Mouse (Mus musculus) NIH3T3 (cell line): Measurements from ENCODE around the gene Lipc.

Experiments
- DNase-seq: peaks from one replicate; pipeline ENCODE4 v3.0.0-alpha.2; 2012; ENCODE audit warnings: low read depth

Lipc gene

DNA sequence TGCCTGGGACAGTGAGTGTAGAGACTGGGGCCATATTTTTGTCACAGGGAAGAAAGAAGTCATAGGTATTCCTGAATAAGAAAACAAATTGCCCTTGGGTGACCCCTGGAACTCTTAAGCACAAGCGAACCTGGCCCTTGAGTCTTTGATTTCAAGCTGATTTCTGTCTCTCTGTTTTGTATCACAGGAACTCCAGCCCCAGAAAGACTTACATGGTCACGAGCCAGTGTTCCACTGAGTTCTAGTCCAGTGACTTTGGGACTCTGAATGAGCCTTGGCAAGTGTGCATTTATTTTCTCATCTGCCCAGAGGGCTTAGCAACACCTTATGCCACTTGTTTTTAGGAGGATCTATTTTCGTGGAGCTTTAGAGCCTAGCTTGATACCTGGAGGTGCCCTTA, 5.7 kb upstream of the Lipc start:
- no peak for DNase-seq

DNA sequence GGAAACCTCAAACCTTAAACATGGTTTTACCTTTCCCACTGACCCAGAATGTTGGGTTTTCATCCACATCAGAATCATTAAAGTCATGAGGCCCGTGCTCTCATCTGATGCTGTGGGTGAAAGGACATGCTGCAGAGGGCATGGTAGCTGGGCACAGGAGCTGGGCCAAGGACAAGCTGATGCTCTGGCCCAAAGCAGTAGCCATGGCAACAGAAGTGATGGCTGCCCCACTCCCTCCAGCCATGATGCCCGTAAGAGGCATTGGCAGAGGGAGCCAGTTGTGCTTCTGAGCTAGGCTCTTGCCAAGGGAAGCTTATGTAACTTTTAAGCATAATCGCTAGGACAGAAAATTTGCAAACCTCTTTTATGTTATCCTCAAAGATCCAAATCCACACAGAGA, 2.2 kb upstream of the Lipc start:
- no peak for DNase-seq

DNA sequence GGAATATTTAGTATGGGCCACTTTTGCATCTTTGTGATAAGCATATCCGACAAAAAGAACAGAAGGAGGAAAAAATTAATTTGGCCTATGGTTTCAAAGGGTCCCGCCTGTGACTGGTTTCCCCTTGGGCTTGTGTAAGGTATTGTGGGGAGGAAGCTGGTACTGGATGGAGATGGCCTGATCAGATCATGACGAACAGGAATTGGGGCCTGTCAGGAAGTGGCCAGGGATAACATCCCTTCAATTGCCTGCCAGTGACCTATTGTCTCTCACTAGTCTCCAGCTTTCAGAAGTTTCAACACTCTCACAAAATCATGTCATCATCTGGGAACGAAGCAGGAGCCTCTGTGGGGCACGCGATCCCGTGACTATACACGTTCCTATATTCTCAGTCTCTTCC, 2.7 kb downstream of the Lipc start:
- no peak for DNase-seq

DNA sequence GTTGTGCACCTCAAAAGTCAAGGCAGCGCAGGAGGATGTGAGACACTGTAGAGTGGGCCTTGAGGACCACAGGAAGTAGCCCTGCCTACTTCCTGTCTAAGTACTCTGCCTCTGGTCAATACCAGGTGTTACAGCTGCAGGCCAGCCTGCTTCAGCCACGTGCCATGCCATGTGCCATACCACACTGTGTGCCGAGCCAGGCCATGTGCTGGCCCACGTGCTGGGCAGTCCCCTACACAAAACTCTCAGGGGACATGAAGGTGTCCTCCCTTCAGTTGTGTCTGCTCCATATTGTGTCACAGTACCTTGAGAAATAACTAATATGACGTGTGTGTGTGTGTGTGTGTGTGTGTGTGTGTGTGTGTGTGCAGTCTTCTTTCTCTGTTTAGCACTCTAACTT, 4.7 kb downstream of the Lipc start:
- DNase-seq, result no peak

DNA sequence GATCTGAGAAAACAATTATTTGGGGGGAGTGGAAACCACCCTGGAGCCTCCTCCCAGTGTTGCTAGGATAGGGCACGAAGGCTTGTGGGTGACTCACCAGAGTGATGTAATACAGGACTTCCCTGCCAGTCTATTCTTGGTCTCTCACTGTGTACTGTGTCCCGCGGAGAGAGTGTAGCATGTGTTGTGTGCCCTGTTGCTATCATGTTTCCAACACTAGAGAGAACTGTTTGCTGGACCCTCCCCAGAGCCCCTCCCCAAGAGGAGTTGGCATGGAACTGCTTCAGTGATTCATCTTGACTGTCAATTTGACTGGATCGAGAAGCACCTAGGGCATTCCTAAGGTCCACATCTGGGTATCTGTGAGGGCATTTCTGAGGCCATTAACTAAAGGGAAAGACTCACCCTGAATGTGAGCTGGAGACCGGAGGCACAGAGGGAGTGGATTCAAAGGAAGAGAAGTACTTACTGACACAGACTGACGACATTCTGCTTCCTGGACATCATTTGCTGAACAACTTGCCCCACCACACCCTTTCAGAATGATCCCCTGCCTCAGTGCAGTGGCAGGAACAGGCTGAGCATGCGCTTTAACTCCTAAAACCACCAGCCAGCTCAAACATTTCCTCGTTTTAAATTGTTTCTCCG, 9.2 kb downstream of the Lipc start:
- peak; percentile 67 for DNase-seq

DNA sequence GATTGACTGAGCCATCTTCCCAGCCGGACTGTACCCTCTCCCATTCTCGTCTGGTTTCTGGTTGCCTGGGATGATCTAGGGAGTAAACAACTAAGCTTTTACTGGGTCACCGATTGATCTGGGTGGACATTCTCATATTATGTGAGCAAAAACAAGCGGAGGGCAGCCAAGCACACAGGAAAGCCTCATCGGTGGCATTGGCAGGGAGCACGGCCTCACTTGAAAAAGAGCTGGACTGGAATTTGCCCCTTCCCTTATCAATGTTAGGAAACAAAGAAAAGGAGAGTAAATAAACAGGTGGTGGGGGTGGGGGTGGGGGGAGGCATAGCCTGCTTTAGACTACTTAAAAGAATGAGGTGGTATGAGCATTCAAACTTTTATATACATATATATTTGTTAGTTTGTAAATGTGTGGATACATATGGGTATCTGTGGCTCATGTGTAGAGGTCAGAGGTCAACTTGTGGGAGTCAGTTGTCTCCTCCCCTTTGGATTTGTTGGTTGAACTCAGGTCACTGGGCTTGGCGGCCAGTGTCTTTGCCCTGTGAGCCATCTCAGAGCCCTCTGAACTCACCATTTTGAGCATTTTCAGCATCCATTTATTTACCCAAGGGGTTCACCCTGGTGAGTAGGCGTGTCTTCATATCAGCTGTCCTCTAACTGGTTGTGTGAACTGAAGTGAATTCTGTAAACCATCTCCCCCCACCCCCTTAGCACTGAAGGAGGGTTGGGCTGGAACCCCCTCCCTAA, 12.1 kb downstream of the Lipc start:
- no peak for DNase-seq

DNA sequence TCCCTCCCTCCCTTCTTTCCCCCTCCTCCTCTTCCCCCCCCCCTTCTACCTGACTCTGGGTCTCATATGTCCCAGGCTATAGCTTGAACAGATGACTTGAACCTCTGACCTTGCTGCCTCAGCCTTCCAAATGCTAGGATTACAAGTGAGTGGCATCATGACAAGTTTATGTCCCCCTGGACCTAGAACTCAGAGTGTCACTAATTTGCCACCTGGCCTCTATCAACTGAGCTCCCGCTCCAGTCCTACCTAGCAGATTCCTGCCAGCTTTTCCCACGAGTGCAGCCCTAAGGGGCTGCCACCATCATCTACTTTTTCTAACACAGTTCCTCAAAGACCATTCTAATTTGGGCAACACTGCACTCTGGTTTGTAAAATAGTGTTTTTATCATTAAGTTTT, 13.2 kb downstream of the Lipc start:
- DNase-seq, result no peak

DNA sequence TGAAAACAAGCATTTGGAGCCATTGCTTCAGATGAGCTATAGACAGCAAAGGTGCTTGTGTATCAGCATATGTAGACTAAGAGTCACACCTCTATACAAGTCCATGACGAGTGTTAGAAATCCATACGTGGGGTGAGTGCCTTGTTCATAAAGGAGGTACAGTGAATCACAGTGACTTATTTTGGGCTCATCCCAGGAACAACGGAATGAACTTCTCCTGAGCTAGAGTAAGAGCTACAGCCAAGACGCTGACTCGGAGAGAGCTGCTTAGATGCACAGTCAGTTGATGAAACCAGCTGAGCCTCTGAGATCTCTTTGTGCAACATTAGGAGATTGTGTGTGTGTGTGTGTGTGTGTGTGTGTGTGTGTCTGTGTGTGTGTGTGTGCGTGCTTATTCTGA, 13.9 kb downstream of the Lipc start:
- no peak for DNase-seq

DNA sequence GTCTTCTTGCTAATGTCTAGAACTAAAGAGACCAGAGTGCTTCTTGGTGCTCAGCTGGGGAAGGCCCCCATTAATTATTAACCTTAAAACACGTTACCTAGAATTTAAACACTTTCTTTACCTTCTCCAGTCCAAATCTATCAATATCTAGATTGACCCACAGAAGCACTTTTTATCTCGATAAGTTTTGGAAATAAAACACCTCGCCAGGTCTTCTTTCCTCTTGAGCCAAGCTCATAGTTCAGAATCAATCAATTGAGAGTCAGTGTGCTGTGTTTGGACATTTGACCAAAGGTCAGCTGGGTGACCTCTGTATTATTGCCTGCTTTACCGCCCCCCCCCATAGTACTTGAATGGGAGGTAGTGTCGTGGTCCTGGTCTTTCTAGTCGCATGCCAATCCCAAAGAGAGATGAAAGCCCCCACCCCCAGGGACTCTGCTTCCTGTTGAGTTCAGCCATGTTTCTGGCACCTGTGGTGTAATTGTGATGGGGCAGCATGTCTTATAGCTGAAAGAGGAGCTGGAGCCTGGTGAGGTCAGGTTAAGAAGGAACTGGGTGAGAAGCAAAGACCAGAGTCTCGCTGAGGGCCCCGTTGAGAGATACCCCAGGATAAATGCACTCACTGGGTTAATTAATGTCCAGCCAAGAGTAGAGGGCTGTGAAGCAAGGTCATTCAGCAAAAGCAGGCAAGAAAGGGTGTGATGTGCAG, 17.3 kb downstream of the Lipc start:
- DNase-seq, result no peak

DNA sequence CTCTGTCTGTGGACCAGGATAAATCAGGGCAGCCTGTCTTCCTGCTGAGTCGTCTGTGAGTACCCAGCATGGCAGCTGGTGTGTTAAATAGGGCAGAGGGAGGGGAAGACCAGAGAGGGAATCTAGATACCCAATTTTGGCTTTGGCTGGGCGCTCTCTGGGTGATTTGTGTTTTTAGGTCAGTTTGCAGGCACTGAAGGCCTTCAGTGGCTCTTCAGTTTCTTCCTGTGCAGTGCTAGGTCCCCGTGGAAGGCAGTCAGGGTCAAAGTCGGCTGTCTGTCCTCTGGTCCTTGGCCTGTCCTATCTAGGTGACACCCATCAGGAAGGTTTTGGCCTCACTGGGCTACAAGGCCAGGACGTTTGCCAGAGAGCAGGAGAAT, 21.4 kb downstream of the Lipc start:
- no peak for DNase-seq

DNA sequence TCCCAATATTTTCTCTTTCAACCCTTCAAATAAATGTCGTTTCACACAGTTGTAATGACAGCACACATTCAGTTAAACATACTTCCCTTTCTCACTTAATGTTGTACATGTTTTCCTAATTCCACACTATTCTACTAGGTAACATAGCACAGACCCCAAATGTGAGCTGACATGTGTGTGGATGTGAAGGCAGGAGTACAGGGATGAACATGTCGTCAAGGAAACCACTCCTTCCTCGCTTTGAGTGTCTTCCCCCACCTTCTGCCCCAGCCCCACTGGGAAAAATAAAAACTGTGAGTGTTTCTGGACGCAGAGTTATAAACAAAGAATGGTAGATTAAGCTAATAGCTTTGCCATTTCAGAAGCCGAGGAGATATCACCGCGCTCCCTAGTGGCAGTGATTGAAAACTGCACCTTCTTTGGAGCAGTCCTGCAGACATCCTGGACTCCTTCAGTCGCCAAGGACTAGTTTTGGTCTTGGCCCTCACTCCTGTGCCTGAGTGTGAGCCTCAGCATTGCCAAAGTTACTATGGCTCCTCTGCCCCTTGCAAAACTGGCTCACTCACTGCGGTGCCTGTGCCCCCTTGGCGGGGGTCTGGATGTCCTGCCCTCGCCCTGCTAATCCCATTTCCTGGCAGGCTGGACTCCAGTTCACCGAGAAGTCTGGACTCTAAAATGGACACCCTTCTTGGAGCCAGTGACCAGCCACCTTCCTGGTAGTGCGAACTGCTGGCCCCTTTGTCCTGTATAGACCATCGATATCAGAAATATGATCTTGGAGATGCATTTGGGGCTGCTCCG, 22.0 kb downstream of the Lipc start:
- peak; percentile 50 for DNase-seq

DNA sequence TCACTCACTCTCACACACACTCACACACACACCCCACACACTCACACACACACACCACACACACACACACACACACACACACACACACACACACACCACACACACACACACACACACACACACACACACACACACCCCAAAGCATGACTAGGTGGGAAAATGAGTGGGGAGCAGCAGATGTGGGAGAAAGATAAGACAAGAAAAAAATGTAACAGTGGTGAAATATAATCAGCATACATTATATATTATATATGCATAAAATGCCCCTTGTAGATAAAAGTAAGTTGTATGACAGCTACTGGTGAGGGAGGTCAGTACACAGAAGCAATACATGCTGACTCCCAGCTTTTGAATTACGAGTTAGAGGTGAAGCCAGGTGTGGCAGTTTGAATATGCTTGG, 23.6 kb downstream of the Lipc start:
- DNase-seq, result no peak

DNA sequence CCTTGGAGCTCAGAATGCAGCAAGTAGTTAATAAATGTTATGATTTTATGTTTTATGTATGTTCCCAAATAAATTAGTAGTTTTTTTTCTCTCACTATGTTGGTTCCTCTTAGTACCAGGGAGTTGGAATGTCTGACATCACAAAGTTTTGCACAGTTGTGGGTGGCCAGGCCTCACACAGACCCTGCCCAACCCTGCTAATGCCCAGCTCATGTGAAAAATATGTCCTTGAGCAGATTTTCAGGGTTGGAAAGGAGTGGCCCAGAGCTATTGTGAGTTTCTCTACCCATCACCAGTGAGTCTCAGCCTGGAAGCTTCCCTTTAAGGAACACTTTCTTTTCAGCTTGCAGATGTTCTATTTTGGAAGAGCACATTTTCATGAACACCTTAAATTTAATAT, 24.3 kb downstream of the Lipc start:
- DNase-seq, result peak; percentile 8

DNA sequence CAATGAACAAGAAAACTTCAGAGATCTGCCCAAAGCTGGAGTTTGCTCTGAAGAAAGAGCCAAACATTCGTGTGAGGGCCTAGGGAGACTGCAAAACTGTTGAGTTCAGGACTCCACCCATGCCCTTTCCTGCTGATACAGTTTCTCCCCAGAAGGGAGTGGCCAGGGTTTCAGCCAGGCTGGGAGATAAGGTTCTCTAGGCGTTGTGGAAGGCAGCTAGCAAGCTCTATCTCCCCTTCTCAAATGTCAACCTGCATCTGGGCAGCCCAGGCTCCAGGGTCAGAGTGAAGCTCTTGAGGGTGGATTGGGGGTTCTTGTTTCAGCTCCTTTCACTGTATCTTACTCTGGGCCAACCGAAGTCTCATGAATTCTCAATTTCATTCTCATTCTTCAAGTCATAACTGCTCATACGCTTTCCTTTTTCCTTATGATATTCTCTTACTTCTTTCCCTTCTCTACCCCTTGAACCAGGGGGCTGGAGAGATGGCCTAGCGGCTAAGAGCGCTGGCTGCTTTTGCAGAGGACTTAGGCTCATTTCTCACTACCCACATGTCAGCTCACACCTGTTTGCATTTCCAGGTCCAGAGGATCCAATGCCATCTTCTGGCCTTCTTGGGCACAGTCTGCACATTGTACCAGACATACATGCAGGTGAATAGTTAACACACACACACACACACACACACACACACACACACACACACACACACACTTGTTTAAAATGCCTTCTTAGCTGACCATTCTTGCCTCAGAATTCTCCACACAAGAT, 25.0 kb downstream of the Lipc start:
- no peak for DNase-seq

DNA sequence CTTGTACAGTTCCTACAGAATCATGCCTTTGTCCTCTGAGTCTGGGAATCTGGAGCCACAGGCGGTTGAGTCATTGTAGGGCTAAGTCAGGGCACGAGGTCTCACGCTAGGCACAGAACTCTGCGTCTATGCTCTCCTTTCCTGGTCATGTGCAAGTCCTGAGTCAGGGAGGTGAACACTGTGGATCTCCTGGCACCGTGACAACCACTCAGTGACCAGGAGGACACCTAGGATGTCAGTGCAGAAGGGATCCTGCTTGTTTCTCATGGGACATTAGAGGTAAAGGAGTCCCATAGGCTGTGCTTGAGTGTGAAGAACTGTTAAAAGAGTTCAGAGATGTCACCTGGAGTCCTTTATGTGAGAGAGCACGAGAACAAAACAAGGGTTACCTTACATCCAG, 26.8 kb downstream of the Lipc start:
- DNase-seq, result no peak

DNA sequence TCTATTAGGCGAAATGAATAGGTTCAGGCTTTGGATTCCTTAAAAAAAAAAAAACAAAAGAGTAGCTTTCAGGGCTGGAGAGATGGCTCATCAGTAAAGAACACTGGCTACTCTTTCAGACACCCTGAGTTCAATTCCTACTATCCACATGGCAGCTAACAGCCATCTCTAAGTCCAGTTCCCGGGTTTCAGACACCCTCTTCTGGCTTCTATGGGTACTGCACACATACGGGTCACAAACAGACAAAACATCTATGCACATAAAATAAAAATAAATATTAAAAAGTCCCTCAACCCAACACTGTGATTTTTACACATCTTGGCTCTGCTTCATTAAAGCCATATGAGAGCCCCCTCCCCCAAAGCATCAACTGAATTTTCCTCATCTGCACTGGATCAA, 27.3 kb downstream of the Lipc start:
- peak; percentile 19 for DNase-seq

DNA sequence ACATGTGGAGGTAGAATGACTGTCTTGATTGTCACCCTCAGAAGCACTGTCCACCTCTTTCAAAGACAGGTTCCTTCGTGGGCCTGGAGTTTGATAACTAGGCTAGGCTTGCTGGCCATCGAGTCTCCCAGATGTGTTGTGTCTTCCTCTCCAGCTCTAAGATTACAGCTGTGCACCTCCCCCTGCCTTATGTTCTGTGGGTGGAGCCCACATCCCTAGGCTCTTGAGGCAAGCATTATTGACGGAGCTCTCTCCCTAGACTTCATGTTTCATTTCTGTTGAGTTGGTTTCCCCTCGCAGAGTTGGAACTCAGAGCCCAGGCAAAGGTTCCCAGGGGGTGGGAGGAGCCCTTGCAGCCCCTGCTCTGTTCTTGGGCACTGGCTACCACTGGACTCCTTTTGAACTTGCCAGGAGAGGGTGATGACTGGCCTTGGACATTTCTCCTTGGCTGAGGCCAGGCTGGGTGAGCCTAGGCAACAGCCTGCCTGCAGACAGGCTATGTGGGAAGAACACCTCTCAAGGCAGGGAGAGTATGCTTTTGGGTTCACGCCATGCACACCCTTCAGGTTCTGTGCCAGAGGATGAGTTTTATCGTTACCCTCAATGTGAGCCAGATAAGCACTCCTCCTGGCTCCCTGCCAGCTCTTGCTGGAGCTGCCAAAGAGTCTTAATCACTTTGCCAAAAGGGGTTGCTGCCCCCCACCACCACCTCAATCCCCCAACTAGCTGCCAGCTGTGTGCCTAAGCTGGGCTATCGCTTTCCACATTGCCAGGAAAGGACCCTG, 30.1 kb downstream of the Lipc start:
- DNase-seq, result peak; percentile 11

DNA sequence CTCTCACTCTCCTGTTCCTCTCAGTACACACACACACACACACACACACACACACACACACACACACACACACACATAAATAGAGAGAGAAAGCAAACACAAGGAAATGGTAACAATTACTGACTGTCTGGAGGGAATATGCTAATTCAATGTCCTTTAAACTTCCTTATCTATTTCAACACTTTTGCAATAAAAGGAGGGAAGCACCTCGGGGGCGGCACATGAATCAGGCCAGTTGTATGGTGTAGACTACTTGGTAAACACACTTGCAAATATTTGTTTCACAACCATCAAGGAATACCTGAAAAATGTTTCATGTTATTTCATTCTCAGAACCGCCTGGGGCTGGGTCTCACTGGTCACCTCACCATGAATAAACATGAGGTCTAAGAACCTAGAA, 30.9 kb downstream of the Lipc start:
- DNase-seq, result no peak

DNA sequence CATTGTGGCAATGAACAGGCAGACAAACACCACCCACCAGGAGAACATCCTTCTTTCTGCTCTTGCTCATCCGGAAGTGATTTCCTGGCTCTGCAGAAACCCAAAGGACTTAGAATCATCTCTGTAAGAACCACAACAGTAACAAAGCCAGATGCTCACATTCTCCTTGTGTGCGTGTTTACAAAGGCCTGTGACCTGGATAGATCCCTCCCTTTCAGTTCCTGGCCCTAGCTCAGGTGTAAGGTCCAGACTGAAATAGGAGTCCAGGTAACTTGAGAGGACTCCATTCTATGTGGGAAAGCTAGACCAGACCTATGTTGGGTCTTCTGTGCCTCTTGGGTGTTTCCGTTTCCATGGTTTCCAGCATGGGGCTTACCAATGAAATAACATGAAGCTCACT, 32.8 kb downstream of the Lipc start:
- DNase-seq, result no peak

DNA sequence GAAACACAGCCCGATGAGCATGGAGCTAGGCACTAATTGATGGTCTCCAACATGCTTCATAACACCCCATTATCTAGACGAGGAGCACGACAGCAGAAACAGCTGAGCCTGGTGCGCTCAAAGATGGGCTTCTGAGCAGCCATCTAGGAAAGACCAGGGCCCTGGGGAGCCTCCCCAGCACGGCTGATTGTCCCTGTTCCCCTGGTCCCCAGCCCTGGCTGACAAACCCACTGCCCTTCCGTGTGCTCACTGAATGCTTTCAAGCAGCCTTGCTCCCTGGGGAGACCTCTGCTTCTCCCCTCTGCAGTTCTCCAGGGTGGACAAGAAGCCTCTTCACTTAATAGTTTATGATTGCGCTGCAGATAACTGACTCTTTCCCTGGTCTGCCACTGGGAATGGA, 35.5 kb downstream of the Lipc start:
- no peak for DNase-seq

DNA sequence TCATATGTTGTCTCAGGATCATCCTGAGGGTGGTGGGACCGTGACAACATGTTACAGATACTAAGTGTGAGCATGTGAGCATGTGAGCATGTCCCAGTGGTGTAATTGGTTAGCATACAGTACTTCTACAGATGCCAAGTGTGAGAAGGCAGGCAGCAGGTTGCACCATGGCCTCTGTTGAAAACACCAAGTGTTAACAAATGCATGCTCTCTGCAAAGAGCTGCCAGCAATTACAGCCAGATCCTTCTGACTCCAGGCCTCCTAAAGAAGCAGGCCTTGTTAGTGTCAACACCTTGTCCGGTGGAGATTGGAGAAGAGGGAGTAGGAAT, 36.7 kb downstream of the Lipc start:
- no peak for DNase-seq
